Mouse (Mus musculus): ENCODE measurements around the gene Ankrd45.
"Not testable (repeated sequence)": the region's sequence is repeated elsewhere in the genome, so short reads cannot be mapped to it uniquely, and the experiment has no call there.

Ankrd45 gene

DNA sequence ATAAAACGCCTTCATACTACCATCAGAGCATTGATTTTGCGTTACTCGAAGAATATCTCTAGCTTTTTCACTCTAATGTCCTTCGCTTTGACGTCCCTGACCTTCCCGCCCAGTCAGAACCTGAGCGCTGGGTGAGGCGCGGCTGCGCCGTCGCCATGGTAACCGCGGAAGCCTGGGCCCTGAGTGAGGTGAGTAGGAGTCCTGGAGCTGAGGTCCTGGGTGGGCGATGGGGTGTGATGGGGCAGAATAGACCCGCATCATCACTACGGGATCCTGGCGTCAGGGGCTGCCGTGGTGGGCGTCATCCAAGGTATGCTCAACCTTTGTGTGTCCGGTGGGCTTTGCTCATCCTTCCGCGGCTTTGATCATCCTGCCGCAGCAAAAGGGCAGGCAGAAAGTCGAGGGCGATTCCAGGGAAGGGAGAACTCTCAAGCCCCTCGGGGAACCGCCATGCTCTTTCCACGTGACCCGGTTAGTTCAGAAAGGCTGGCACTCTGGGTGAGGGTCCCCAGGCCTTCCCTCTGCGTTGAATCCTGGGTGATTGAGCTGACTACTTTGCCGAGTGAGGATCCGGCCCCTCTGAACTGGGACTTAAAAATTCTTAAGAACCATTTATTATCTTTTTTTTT lies at the start of gene Ankrd45:
Gene Ankrd45, plus strand, starts transcription at position 161 of the 629 bp plus-strand sequence.
- DNase-seq (ENCODE audit: low spot score), result peak; percentile 63

DNA sequence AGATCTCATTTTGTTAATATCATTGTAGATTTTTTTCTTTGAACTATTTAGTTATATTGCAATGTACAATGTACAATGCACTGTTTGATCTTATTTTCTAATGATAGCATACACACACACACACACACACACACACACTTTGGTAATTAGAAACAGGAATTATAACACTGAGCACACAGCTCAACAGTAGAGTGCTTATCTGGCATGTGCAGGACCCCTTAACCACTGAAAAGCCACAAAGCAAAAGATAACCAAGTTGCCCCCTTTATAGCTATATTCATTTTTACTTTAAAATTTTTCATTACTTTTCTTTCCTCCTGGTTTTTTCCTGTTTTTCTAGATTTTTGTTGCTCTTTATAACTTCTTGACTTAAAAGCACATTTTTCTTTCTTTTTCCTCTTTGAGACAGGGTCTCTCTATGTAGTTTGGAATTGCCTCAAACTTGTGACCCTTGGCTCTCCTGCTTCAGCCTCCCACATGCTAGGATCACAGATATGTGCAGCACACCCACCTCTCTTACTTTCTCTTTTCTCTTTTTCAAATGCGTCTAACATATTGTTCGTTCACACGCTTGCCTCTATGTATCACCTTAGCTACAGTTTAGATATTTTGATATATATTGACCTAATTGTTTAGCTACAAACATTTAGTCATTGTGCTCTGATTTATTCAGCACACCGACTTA lies 42.6 kb upstream of the Ankrd45 start:
- no peak for DNase-seq (ENCODE audit: low spot score)

DNA sequence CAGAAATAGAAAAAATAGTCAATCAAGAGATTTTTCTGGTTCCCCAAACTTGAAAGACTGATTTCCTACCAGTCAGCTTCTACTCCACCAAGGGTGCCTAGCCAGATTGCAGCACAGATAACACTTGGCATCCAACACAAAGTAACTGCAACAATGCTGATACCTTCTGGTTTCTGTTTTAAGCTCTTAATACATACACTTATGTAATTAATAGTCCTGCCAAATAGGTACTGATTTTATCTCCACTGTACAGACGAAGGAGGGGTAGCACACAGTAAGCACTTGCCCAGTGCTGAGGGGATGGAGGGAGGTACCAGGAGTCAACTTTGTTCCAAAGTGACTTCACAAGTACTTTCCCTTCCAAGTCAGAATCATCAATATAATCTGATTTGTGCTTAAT lies 38.6 kb upstream of the Ankrd45 start:
- DNase-seq (ENCODE audit: low spot score), result no peak

GRCm38 (mm10) chr1:161109216-161109615 lies 33.3 kb upstream of the Ankrd45 start:
- no peak for DNase-seq (ENCODE audit: low spot score)

DNA sequence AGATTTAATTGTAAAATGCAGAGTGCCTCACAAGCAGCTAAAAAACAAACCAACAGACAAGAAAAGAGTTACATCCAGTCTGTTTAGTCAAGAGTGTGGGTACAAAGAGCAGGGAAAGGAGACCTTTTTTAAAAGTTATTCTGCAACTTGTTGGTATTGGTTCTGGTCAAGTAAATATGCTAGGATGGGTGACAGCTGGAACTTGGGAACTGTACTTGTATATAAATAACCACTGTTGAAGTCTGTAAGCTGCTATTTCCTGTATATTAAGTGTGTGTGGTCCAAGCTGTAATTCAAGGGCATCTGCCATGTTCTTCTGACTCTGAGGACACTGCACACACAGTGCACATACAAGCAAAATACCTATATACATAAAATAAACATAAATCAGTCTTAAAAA lies 27.9 kb upstream of the Ankrd45 start:
- DNase-seq (ENCODE audit: low spot score), result no peak

GRCm38 (mm10) chr1:161122661-161123418 lies 19.7 kb upstream of the Ankrd45 start:
- DNase-seq (ENCODE audit: low spot score), result no peak

GRCm38 (mm10) chr1:161126461-161126860 lies 16.0 kb upstream of the Ankrd45 start:
- DNase-seq (ENCODE audit: low spot score), result no peak

DNA sequence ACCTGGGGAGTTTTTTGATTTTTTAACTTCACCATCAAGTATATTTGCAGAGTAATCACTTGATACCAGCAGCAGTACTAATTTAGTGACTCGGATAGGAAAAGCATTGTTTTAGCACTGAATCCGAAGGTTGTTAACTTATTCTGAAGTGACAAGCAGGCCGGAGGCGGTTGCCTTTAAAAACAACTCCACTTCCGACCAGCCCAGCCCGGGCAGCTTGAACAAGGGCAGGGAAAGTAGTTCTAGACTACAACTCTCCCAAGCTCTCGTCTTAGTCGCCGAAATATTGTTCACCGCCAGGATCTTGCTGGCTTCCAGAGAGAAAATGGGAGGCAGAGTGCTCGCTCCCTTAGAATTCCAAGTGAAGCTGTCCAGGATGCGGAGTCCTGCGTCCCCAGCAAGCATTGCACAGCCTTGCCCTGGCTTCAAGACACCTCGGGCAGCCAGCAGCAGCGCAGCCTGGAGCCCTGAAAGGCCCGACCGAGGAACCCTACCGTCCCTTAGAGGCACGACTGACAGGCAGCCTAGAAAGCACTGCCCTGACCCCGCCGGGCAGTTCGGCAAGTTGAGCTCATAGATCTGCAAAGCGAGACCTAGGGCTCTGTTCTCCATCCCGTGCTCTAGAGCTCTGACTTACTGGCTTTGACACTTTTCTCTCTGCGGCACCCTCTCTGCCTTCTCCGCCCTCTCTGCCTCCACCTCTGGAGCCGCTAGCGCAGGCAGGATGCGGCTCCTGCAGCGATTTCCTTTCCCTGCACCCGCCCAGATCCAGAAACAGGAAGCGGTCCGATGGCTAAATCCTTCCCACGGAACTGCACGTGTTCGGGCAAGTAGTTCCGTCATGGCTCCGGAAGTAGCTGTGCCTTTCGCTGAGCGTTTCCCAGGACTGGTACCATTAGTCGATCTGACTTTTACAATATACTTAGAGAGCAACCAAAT lies 11.5 kb upstream of the Ankrd45 start, which contains the start of gene Klhl20:
Gene Klhl20, minus strand, starts transcription at position 786 of the 939 bp plus-strand sequence.
- peak; percentile 86 for DNase-seq (ENCODE audit: low spot score)

- DNase-seq (ENCODE audit: low spot score), result no peak
Observed at GRCm38 (mm10) chr1:161139496-161139895, 3.0 kb upstream of the Ankrd45 start.

DNA sequence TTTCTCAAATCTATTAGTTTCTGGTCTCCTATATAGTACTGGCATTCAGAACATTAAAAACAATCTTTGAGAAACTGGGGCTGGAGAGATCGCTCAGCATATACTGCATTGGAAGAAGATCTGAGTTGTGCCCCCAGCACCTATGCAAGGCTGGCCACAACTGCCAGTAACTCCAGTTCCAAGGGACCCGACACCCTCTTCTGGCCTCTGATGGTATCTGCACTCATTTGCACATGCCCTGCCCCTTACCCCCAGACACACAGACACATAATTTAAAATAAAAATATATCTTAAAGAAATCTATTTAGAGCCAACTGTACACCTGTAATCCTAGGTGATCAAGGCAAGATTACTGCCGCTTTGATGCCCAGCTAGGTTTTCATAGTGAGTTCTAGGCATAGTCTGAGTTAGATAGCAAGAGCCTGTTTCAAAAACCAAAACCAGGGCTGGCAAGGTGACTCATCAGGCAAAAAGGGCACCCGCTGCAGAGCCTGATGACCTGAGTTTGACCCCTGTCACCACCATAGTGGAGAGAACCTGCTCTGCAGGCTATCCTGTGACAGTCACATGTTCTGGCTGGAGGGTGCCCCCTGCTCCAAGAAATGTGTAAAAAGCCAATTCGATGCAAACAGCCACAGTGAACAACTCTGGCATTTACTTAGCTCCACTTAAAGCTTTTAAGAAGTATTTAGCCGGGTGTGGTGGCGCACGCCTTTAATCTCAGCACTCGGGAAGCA lies 2.3 kb upstream of the Ankrd45 start:
- DNase-seq (ENCODE audit: low spot score), result no peak

DNA sequence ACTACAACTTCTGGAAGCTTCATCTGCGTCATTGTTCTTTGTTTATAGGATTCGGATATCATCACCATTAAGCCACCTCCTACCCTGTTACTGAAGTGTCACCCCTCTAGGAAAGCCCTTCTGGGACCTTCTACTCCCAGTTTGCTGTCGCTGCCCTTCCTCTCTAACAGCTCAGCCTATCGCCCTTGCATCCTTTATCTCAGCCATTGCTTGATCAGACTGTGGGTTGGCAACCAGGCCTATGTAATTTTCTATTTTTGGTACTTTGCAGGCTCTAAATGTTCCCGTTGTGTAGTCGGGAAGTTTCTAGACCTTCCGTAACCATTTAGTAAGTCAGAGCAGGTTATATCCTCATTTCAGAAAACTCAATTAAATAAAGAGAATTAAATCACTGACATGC lies 725 bp downstream of the Ankrd45 start:
- DNase-seq (ENCODE audit: low spot score), result no peak

DNA sequence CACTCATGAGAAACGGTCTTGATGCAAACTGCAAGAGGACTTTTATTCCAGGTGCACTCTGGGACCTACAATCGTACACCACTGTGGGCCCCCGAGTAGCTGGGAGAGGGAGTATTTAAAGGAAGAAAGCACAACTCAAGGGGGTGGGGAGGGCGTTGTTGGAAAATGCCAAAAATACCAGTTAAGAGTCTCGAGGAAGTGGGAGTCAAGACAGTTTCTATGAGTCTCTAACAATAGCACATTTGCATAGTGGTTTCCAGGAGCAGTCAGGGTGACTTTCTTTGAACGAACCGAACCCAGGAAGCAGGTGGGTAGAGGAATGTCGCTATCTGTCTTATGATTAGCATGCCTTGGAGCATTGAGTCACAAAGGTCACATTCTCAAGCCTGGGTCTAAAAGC lies 3.1 kb downstream of the Ankrd45 start:
- DNase-seq (ENCODE audit: low spot score), result not testable (repeated sequence)

DNA sequence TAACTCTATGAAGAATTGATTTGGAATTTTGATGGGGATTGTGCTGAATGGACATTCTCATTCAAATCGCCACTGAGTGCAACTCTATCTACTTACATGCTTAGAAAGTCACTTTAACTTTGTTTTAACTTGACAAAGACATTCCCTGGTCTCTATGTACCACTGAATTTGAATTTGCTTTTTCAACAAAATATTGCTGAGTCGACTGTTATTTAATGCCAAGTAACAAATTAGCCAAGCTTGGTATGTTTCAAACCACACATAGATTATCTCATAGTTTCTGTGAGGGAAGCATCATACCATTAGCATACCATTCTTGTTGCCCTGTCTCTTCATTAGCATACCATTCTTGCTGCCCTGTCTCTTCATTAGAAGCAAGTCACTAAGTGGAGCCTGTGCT lies 5.4 kb downstream of the Ankrd45 start:
- DNase-seq (ENCODE audit: low spot score), result no peak

- no peak for DNase-seq (ENCODE audit: low spot score)
Observed at GRCm38 (mm10) chr1:161151098-161151497, 8.6 kb downstream of the Ankrd45 start.

DNA sequence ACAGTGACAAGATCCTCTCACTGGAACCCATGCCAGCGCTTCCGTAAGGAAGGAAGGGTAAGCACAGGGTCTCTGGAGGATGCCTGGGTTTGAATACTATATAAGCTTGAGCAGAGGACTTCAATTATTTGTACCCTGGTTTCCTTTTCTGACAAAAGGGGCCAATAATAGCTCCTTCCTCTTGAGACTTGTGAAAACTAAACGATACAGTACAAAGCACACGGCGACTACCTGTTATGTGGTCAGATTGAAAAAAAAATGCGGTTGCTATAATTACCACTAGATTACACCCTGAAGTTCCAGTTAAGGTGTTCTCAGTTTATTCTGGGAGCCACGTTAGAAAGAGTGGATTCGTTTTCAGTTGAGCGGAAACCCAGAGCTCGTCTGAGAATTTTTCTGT lies 14.1 kb downstream of the Ankrd45 start:
- DNase-seq (ENCODE audit: low spot score), result no peak

DNA sequence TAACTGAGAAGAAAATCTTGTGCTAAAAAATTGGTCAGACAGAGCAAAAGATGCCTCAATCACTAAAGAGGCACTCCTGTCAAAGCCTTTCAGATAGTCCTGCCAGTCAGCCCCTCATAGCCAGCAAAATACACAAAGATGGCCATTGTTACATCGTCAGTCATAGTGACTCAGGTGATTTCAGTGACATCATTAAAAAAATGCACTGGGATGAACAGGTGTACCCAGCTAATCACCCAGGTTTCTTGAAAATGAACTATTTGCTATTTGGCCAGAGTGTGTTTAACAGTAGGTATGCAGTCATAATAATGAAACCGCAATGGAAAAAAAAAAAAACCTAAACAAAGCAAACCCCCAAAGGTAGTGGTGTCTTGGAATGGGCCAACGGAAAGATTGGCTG lies 16.7 kb downstream of the Ankrd45 start, which contains the start of gene Tex50:
Gene Tex50, minus strand, starts transcription at position 101 of the 400 bp plus-strand sequence.
- DNase-seq (ENCODE audit: low spot score), result no peak

DNA sequence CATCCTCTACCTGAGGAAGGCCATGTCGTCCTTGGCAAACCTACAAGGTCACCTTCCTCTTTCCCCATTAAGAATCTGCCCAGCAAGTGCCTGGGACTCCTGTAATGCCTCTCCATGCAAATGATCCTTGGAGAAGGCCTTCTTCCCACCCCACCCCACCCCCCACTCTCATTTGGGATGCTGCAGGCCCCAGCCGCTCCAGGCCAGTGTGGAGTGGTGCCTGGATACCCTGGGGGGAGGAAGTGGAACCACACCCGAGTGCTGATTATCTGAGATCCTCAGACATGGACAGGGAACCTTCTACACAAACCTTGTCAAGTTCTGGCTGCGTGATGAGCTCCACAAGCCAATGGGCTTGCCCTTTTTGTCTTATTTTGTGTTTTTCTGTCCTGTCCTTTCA lies 17.8 kb downstream of the Ankrd45 start:
- DNase-seq (ENCODE audit: low spot score), result no peak

GRCm38 (mm10) chr1:161170651-161171050 lies 28.2 kb downstream of the Ankrd45 start:
- peak; percentile 46 for DNase-seq (ENCODE audit: low spot score)

- DNase-seq (ENCODE audit: low spot score), result peak; percentile 25
Observed at GRCm38 (mm10) chr1:161180674-161181073, 38.2 kb downstream of the Ankrd45 start.

- DNase-seq (ENCODE audit: low spot score), result no peak
Observed at GRCm38 (mm10) chr1:161182386-161182785, 39.9 kb downstream of the Ankrd45 start.

DNA sequence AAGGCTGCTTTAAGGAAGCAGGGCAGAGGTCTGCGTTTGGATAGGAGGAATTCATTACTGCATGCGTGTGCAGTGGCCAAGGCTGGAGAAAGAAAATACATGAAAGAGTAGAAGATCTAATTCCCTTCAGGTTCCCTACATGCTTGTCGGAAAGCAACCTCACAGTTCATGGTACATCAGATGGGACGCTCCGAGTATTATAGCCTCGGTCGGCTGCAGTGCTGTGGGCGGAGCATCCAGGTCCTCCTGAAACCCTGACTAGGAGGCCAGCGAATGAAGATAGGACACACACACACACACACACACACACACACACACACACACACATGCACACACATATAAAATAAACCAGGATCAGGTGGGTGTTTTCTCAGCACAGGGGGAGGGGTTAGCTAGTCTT lies 41.2 kb downstream of the Ankrd45 start:
- DNase-seq (ENCODE audit: low spot score), result no peak

Data from left cerebral cortex, adult 11 months (tissue).